Mouse (Mus musculus) midbrain, embryonic 11.5 days (tissue): Measurements from ENCODE around the gene Gm11541. TPM values are rescaled to one million over a fixed set of nuclear protein-coding genes. Genes with fewer than 3 reads are reported as not detected.
A peak's percentile ranks its signal among the peaks of the same experiment; 100 is the strongest.
"Not testable (repeated sequence)": the region's sequence is repeated elsewhere in the genome, so short reads cannot be mapped to it uniquely, and the experiment has no call there.

Source experiments
- ATAC-seq: fragments of 200-750 bp; cut with Nextera tagmentation; 2 replicates; pipeline ENCODE4 v1.8.0; 2017; ENCODE audit warnings: moderate TSS enrichment, moderate library complexity; ENCODE audit not compliant: low FRiP score
- DNase-seq: peaks from one replicate; pipeline ENCODE4 v3.0.0; 2015; ENCODE audit warnings: low spot score; ENCODE audit errors: missing footprints
- H3K27ac ChIP-seq: fragments of 300-500 bp; sonication (generic); 2 replicates; pipeline ENCODE4 v1.5.1; 2014; ENCODE audit warnings: low read depth, low read length
- H3K27me3 ChIP-seq: fragments of 300-500 bp; sonication (generic); 2 replicates; pipeline ENCODE4 v1.6.1; 2014; ENCODE audit warnings: mild to moderate bottlenecking, low read length, moderate library complexity, mixed read lengths; ENCODE audit not compliant: control insufficient read depth, insufficient read depth
- H3K36me3 ChIP-seq: fragments of 300-500 bp; sonication (generic); 2 replicates; pipeline ENCODE4 v1.6.1; 2014; ENCODE audit warnings: mild to moderate bottlenecking, low read length, moderate library complexity, mixed read lengths; ENCODE audit not compliant: control insufficient read depth, insufficient read depth
- H3K4me1 ChIP-seq: fragments of 300-500 bp; sonication (generic); 2 replicates; pipeline ENCODE4 v1.6.1; 2014; ENCODE audit warnings: low read length; ENCODE audit not compliant: control insufficient read depth, insufficient read depth
- H3K4me2 ChIP-seq: fragments of 300-500 bp; sonication (generic); 2 replicates; pipeline ENCODE4 v1.6.1; 2014; ENCODE audit warnings: mild to moderate bottlenecking, moderate library complexity
- H3K4me3 ChIP-seq: fragments of 300-500 bp; sonication (generic); 2 replicates; pipeline ENCODE4 v1.5.1; 2014; ENCODE audit warnings: low read depth, low read length
- H3K9ac ChIP-seq: fragments of 300-500 bp; sonication (generic); 2 replicates; pipeline ENCODE4 v1.6.1; 2014; ENCODE audit warnings: low read length
- H3K9me3 ChIP-seq: fragments of 300-500 bp; sonication (generic); 2 replicates; pipeline ENCODE4 v1.6.1; 2016; ENCODE audit warnings: low read length; ENCODE audit not compliant: control insufficient read depth
- WGBS: fragments of 180-500 bp; shearing (Covaris S2); extraction: QIAGEN DNeasy Blood & Tissue Kit; methylation state at CpG from one replicate; pipeline ENCODE4 v1.1.7; 2014; 5-methylcytosine and 5-hydroxymethylcytosine counted together
- polyA plus RNA-seq: library from polyadenylated mRNA; unstranded; fragments of >200 nt; fragmentation: Nextera tagmentation; extraction: Ambion mirVana; gene quantifications from 2 replicates; pipeline ENCODE4 v1.2.1, GENCODE M21; 2014

Gm11541 gene
- polyA plus RNA-seq, 1 experiment from 2014 or later = not detected

GRCm38 (mm10) chr11:94701401-94702215, 2.7 kb downstream of the Gm11541 start:
- H3K27ac ChIP-seq = no peak overlapping the region
- H3K36me3 ChIP-seq = no peaks in the 10 kb centered on the region
- no peaks in the 10 kb centered on the region for H3K4me1 ChIP-seq
- no peaks in the 10 kb centered on the region for H3K27me3 ChIP-seq
- no peaks in the 10 kb centered on the region for H3K9me3 ChIP-seq
- H3K9ac ChIP-seq = no peak overlapping the region
- ATAC-seq = no peak
- H3K4me3 ChIP-seq = no peak overlapping the region
- H3K4me2 ChIP-seq = no peak overlapping the region
- WGBS = 68% methylated on average over 27 of the region's 27 CpGs
- DNase-seq = peak; percentile 45

- no peaks in the 10 kb centered on the region for H3K27me3 ChIP-seq
- ATAC-seq (no peak), DNase-seq (peak; percentile 17)
- WGBS = 90% methylated on average over 3 of the region's 3 CpGs
- no peaks in the 10 kb centered on the region for H3K9me3 ChIP-seq
- H3K4me3 ChIP-seq = no peak overlapping the region
- no peaks in the 10 kb centered on the region for H3K4me1 ChIP-seq
- no peak overlapping the region for H3K4me2 ChIP-seq
- no peak overlapping the region for H3K27ac ChIP-seq
- H3K9ac ChIP-seq = no peak overlapping the region
- H3K36me3 ChIP-seq = no peaks in the 10 kb centered on the region
Measured at GRCm38 (mm10) chr11:94699399-94699798, 4.9 kb downstream of the Gm11541 start.

- ATAC-seq (no peak), DNase-seq (peak; percentile 69)
- H3K4me2 ChIP-seq = no peak overlapping the region
- H3K4me1 ChIP-seq = no peaks in the 10 kb centered on the region
- H3K27ac ChIP-seq = no peak overlapping the region
- no peaks in the 10 kb centered on the region for H3K27me3 ChIP-seq
- 54% methylated on average over 13 of the region's 13 CpGs for WGBS
- no peaks in the 10 kb centered on the region for H3K9me3 ChIP-seq
- no peak overlapping the region for H3K9ac ChIP-seq
- H3K36me3 ChIP-seq = no peaks in the 10 kb centered on the region
- H3K4me3 ChIP-seq = no peak overlapping the region
Measured at GRCm38 (mm10) chr11:94697703-94698464, 6.4 kb downstream of the Gm11541 start.

- H3K4me3 ChIP-seq = no peak overlapping the region
- H3K36me3 ChIP-seq = no peaks in the 10 kb centered on the region
- 91% methylated on average over 2 of the region's 2 CpGs for WGBS
- peak; percentile 75 for DNase-seq
- H3K27me3 ChIP-seq = no peaks in the 10 kb centered on the region
- no peak for ATAC-seq
- no peak overlapping the region for H3K9ac ChIP-seq
- H3K9me3 ChIP-seq = no peaks in the 10 kb centered on the region
- no peaks in the 10 kb centered on the region for H3K4me1 ChIP-seq
- H3K27ac ChIP-seq = no peak overlapping the region
- no peak overlapping the region for H3K4me2 ChIP-seq
Measured at GRCm38 (mm10) chr11:94697140-94697539, 7.2 kb downstream of the Gm11541 start.

GRCm38 (mm10) chr11:94695508-94695907, 8.8 kb downstream of the Gm11541 start:
- Histone ChIP-seq H3K4me1 (no peaks in the 10 kb centered on the region), H3K9me3 (no peaks in the 10 kb centered on the region), H3K27ac (no peak overlapping the region), H3K9ac (no peak overlapping the region), H3K27me3 (no peaks in the 10 kb centered on the region), H3K4me3 (no peak overlapping the region), H3K4me2 (no peak overlapping the region), H3K36me3 (no peaks in the 10 kb centered on the region)
- DNase-seq (no peak), ATAC-seq (no peak)
- 89% methylated on average over 6 of the region's 6 CpGs for WGBS

- not testable (repeated sequence) for H3K27me3 ChIP-seq, H3K9me3 ChIP-seq, DNase-seq, H3K4me3 ChIP-seq, H3K36me3 ChIP-seq, ATAC-seq, H3K27ac ChIP-seq, H3K9ac ChIP-seq, H3K4me1 ChIP-seq, H3K4me2 ChIP-seq
Measured at GRCm38 (mm10) chr11:94692502-94692901, 11.8 kb downstream of the Gm11541 start.

GRCm38 (mm10) chr11:94687178-94687577, 17.1 kb downstream of the Gm11541 start:
- ATAC-seq (no peak), DNase-seq (no peak)
- 76% methylated on average over 6 of the region's 6 CpGs for WGBS
- Histone ChIP-seq H3K36me3 (no peaks in the 10 kb centered on the region), H3K9ac (no peak overlapping the region), H3K27ac (no peak overlapping the region), H3K4me3 (no peak overlapping the region), H3K27me3 (no peaks in the 10 kb centered on the region), H3K9me3 (no peaks in the 10 kb centered on the region), H3K4me1 (no peaks in the 10 kb centered on the region), H3K4me2 (no peak overlapping the region)

GRCm38 (mm10) chr11:94682427-94682826, 21.9 kb downstream of the Gm11541 start:
- H3K27me3 ChIP-seq = no peaks in the 10 kb centered on the region
- no peak overlapping the region for H3K4me2 ChIP-seq
- no peak overlapping the region for H3K9ac ChIP-seq
- WGBS = 81% methylated on average over 7 of the region's 7 CpGs
- H3K27ac ChIP-seq = no peak overlapping the region
- DNase-seq (no peak), ATAC-seq (no peak)
- H3K36me3 ChIP-seq = no peaks in the 10 kb centered on the region
- peaks cover 4% of the 10 kb centered on the region; the same call in 1 of the 2 replicates for H3K4me1 ChIP-seq
- H3K4me3 ChIP-seq = no peak overlapping the region
- no peaks in the 10 kb centered on the region for H3K9me3 ChIP-seq

- no peak for DNase-seq
- H3K9ac ChIP-seq = no peak overlapping the region
- no peak overlapping the region for H3K27ac ChIP-seq
- H3K4me3 ChIP-seq = no peak overlapping the region
- H3K36me3 ChIP-seq = no peaks in the 10 kb centered on the region
- 93% methylated on average over 4 of the region's 4 CpGs for WGBS
- no peak for ATAC-seq
- peaks cover 4% of the 10 kb centered on the region for H3K4me1 ChIP-seq
- H3K9me3 ChIP-seq = no peaks in the 10 kb centered on the region
- H3K4me2 ChIP-seq = no peak overlapping the region
- H3K27me3 ChIP-seq = no peaks in the 10 kb centered on the region
Measured at GRCm38 (mm10) chr11:94681640-94682039, 22.7 kb downstream of the Gm11541 start.
